Mouse (Mus musculus): ENCODE data around the gene Gm4340. TPM values are rescaled to one million over a fixed set of nuclear protein-coding genes. Genes with fewer than 3 reads are reported as not detected.

The Gm4340 gene
- total RNA-seq (2023): not detected

DNA sequence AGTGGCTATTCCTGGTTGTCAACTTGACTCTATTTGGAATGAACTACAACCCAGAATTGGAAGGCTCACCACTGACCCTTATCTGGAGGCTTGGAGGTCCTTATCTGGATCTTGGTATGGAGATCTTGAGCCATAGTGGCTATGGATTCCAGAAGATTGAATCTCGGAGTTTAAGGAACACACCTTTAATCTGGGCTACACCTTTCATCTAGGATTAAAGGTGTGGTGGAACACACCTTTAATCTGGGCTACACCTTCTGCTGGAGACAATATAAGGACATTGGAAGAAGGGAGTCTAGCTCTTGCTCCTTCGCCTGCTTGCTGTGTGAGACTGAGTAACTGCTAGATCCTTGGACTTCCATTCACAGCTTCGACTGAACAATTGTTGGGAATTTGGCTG, at the start of gene Gm4340:
Gene Gm4340, plus strand, starts transcription at position 301 of the 400 bp plus-strand sequence.

DNA sequence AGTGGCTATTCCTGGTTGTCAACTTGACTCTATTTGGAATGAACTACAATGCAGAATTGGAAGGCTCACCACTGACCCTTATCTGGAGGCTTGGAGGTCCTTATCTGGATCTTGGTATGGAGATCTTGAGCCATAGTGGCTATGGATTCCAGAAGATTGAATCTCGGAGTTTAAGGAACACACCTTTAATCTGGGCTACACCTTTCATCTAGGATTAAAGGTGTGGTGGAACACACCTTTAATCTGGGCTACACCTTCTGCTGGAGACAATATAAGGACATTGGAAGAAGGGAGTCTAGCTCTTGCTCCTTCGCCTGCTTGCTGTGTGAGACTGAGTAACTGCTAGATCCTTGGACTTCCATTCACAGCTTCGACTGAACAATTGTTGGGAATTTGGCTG, 42.6 kb upstream of the Gm4340 start, which contains the start of gene Gm6763:
Gene Gm6763, plus strand, starts transcription at position 301 of the 400 bp plus-strand sequence.

DNA sequence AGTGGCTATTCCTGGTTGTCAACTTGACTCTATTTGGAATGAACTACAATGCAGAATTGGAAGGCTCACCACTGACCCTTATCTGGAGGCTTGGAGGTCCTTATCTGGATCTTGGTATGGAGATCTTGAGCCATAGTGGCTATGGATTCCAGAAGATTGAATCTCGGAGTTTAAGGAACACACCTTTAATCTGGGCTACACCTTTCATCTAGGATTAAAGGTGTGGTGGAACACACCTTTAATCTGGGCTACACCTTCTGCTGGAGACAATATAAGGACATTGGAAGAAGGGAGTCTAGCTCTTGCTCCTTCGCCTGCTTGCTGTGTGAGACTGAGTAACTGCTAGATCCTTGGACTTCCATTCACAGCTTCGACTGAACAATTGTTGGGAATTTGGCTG, 34.1 kb upstream of the Gm4340 start, which contains the start of gene Gm8764:
Gene Gm8764, plus strand, starts transcription at position 301 of the 400 bp plus-strand sequence.

DNA sequence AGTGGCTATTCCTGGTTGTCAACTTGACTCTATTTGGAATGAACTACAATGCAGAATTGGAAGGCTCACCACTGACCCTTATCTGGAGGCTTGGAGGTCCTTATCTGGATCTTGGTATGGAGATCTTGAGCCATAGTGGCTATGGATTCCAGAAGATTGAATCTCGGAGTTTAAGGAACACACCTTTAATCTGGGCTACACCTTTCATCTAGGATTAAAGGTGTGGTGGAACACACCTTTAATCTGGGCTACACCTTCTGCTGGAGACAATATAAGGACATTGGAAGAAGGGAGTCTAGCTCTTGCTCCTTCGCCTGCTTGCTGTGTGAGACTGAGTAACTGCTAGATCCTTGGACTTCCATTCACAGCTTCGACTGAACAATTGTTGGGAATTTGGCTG, 25.6 kb upstream of the Gm4340 start, which contains the start of gene Gm21304:
Gene Gm21304, plus strand, starts transcription at position 301 of the 400 bp plus-strand sequence.

DNA sequence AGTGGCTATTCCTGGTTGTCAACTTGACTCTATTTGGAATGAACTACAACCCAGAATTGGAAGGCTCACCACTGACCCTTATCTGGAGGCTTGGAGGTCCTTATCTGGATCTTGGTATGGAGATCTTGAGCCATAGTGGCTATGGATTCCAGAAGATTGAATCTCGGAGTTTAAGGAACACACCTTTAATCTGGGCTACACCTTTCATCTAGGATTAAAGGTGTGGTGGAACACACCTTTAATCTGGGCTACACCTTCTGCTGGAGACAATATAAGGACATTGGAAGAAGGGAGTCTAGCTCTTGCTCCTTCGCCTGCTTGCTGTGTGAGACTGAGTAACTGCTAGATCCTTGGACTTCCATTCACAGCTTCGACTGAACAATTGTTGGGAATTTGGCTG, 17.1 kb upstream of the Gm4340 start, which contains the start of gene Gm21312:
Gene Gm21312, plus strand, starts transcription at position 301 of the 400 bp plus-strand sequence.

DNA sequence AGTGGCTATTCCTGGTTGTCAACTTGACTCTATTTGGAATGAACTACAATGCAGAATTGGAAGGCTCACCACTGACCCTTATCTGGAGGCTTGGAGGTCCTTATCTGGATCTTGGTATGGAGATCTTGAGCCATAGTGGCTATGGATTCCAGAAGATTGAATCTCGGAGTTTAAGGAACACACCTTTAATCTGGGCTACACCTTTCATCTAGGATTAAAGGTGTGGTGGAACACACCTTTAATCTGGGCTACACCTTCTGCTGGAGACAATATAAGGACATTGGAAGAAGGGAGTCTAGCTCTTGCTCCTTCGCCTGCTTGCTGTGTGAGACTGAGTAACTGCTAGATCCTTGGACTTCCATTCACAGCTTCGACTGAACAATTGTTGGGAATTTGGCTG, 8.6 kb upstream of the Gm4340 start, which contains the start of gene Gm20765:
Gene Gm20765, plus strand, starts transcription at position 301 of the 400 bp plus-strand sequence.

Other genes with a start within 250 kb of the Gm4340 start
- gene Gm21293, start 51.1 kb upstream of the Gm4340 start, total RNA-seq (2023): not detected
- gene Gm6763, start 42.5 kb upstream of the Gm4340 start, total RNA-seq (2023): not detected
- not detected for gene Gm8764, start 34.0 kb upstream of the Gm4340 start, total RNA-seq (2023)
- not detected for gene Gm21304, start 25.5 kb upstream of the Gm4340 start, total RNA-seq (2023)
- gene Gm21312, start 17.0 kb upstream of the Gm4340 start, total RNA-seq (2023): not detected
- gene Gm20765, start 8.5 kb upstream of the Gm4340 start, total RNA-seq (2023): not detected